Mouse (Mus musculus): ENCODE data around the gene Actn1.

The Actn1 gene

GRCm38 (mm10) chr12:80227835-80228234, 32.3 kb downstream of the Actn1 start:
- no peak for DNase-seq (ENCODE audit: low read depth, low spot score)

- DNase-seq (ENCODE audit: low read depth, low spot score), result no peak
These were observed 34.1 kb downstream of the Actn1 start for GRCm38 (mm10) chr12:80226101-80226500.

- DNase-seq (ENCODE audit: low read depth, low spot score), result no peak
These were observed 35.9 kb downstream of the Actn1 start for GRCm38 (mm10) chr12:80224241-80224731.

- no peak for DNase-seq (ENCODE audit: low read depth, low spot score)
These were observed 36.7 kb downstream of the Actn1 start for GRCm38 (mm10) chr12:80223511-80223910.

- DNase-seq (ENCODE audit: low read depth, low spot score), result no peak
These were observed 37.7 kb downstream of the Actn1 start for GRCm38 (mm10) chr12:80222473-80222872.

GRCm38 (mm10) chr12:80220260-80221038, 39.7 kb downstream of the Actn1 start:
- DNase-seq (ENCODE audit: low read depth, low spot score), result no peak

- no peak for DNase-seq (ENCODE audit: low read depth, low spot score)
These were observed 41.4 kb downstream of the Actn1 start for GRCm38 (mm10) chr12:80218784-80219183.

- DNase-seq (ENCODE audit: low read depth, low spot score), result no peak
These were observed 42.0 kb downstream of the Actn1 start for GRCm38 (mm10) chr12:80218045-80218611.

- DNase-seq (ENCODE audit: low read depth, low spot score), result no peak
These were observed 43.1 kb downstream of the Actn1 start for GRCm38 (mm10) chr12:80217049-80217448.

- no peak for DNase-seq (ENCODE audit: low read depth, low spot score)
These were observed 43.8 kb downstream of the Actn1 start for GRCm38 (mm10) chr12:80216258-80216881.

- DNase-seq (ENCODE audit: low read depth, low spot score), result no peak
These were observed 46.4 kb downstream of the Actn1 start for GRCm38 (mm10) chr12:80213810-80214209.

GRCm38 (mm10) chr12:80213263-80213662, 46.9 kb downstream of the Actn1 start:
- DNase-seq (ENCODE audit: low read depth, low spot score), result no peak

GRCm38 (mm10) chr12:80210791-80211612, 49.2 kb downstream of the Actn1 start:
- no peak for DNase-seq (ENCODE audit: low read depth, low spot score)

GRCm38 (mm10) chr12:80209914-80210313, 50.3 kb downstream of the Actn1 start:
- no peak for DNase-seq (ENCODE audit: low read depth, low spot score)

GRCm38 (mm10) chr12:80208126-80208820, 51.9 kb downstream of the Actn1 start:
- no peak for DNase-seq (ENCODE audit: low read depth, low spot score)

GRCm38 (mm10) chr12:80203284-80203683, 56.9 kb downstream of the Actn1 start:
- no peak for DNase-seq (ENCODE audit: low read depth, low spot score)

- no peak for DNase-seq (ENCODE audit: low read depth, low spot score)
These were observed 60.4 kb downstream of the Actn1 start for GRCm38 (mm10) chr12:80199738-80200137.

- DNase-seq (ENCODE audit: low read depth, low spot score), result peak; percentile 64
These were observed 61.7 kb downstream of the Actn1 start for GRCm38 (mm10) chr12:80198487-80198886.

- peak; percentile 65 for DNase-seq (ENCODE audit: low read depth, low spot score)
These were observed 62.8 kb downstream of the Actn1 start for GRCm38 (mm10) chr12:80197343-80197742.

- DNase-seq (ENCODE audit: low read depth, low spot score), result no peak
These were observed 68.4 kb downstream of the Actn1 start for GRCm38 (mm10) chr12:80191806-80192205.

GRCm38 (mm10) chr12:80191371-80191770, 68.8 kb downstream of the Actn1 start:
- DNase-seq (ENCODE audit: low read depth, low spot score), result no peak
